Mouse (Mus musculus) urinary bladder, postnatal 4 days (tissue): Measurements from ENCODE around the gene Gria1.

ENCODE experiments used
- DNase-seq, 2 experiments: peaks; one replicate each; pipeline ENCODE4 v3.0.0; 2021 to 2022; ENCODE audit warnings: low spot score in 2 of 2

The Gria1 gene

DNA sequence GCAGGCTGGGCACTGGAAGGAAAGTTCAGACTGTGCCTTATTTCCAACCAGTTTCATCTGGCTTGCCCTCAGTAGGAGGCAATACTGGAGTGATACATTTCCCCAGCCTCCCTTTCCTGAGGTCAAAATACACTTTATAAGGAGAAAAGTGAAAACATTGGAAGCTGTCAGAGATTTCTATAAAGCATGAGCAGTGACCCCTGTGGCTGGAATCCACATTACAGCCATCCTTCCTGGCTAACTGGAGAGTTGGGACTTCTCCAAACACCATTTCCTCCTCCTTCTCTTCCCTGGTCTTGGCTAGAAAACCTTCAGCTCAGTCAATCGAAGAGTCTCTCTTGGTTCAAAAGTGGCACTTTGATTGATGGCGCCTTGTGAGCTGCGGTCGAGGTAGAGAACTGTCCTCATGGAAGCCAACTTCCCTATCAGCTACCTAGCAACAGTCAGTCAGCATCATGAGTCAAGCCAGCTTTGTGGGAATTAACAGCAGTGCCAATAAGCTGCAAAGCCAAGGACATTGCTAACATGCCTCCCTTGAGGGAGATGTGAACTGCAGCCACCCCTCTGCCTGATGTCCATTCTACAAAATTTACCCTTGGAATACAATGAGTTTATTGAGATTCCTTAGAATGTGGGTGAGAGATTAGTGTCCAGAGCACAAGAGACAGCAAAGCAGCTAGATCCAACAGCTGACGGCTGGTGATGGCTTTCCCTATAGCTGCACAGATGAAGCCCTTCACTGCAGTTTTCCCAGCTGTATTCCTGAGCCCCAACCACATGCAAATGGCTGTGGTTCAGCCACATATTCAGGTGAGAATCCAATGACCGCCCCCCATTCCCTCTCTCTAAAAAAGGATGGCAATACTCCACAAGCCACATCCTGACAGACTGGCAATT, 40.7 kb downstream of the Gria1 start:
- DNase-seq, result no peak

DNA sequence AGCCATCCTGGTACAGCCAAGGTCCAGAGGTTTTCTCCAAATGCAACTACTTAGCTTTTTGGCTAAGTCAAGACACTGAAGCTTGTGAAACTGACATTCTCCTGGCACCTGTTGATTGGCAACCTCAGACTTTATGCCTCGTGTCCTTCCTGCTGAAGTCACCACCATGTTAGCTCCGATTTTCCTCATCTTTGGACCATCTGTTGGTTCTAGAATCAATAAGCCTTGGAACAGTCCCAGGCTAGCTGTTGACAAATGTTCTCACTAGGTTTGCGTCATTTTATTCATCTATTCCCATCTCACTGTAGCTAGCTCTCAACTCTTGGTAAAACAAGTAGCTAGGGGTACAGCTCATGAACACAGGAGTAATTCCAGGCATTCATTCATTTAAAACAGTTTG, 51.3 kb downstream of the Gria1 start:
- DNase-seq, result no peak

DNA sequence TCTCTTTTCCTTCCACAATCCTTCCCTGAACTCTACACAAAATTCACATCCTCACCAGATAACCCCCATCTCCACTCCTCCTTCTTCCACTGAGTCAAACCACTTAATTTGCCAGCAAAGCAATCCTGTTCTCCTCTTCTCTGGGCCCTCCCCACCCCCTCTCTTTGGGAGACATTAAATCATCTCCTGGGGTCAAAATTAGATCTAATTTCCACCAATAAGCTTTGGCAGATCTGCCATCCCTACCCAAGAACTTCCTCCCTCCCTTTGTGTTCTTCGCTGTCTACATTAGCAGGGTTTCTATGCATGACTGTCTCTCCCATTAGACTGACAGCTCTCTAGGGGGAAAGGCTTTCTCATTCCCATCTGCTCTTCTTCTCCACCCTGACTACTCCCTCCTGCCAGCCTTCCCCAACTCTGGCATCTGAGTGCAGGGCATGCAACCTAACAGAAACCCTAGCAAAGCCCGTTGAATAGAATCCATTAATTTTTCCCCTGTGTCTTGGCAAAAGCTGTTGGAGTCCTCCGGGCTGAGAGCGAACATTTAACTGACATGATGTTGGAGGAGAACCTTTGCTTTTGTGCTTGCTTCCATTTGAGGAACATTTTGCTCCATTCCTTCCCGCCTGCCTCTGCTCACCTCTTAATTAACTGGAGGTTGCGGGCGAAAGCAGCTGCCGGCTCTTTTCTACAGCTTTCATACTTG, 59.2 kb downstream of the Gria1 start:
- DNase-seq, result no peak

DNA sequence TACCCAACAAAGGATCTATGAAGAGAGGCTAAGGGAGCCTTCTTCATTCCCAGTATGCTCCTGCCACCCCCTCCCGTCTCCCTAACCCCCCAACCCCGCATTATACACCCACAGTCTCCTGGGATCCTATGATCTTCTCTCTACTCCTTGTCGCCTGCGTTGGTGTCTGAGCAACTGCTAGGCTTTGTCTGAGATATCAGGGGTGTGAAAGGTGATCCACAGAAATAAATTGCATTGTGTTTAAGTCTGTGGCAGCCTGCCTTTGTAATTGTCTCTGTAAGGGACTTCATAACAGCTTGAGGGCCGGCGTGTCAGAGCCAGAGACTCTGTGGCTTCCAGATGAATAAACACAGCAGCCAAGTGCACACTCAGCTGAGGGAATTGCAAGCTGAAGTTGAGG, 61.0 kb downstream of the Gria1 start:
- no peak for DNase-seq

DNA sequence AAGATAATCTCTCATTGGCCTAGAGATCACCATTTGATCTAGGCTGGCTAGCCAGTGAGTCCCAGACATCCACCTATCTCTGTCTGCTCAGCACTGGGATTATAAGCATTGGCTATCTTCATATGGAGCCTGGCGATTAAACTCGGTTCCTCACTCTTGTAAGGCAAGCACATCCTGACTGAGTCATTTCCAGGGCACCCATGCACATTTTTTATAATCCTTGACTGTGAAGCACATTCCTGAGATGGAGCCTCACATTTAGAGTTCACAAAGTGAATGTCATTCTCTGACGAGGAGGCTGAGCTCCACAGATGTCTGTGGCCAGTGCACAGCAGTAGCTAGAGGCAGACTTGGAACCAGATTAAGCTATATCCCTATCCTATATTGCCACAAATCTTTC, 68.2 kb downstream of the Gria1 start:
- no peak for DNase-seq

DNA sequence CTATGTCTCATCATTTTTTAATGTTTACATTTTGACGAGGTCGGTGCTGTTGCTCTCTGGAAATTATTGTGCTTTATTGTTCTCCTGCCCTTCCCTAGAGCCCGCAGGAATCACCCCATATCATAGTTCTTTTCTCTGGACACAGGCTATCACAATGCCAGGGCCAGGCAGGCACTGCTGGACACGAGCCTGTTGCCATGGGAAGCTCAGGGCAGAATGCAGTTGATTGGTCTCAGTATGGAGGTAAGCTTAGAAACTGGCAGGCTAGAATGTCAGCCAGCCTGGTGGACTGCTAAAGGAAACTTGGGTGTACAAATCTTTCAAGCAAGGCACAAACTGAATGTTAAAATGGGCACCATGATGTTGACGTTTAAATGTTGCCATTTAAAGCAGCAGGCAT, 78.3 kb downstream of the Gria1 start:
- no peak for DNase-seq

DNA sequence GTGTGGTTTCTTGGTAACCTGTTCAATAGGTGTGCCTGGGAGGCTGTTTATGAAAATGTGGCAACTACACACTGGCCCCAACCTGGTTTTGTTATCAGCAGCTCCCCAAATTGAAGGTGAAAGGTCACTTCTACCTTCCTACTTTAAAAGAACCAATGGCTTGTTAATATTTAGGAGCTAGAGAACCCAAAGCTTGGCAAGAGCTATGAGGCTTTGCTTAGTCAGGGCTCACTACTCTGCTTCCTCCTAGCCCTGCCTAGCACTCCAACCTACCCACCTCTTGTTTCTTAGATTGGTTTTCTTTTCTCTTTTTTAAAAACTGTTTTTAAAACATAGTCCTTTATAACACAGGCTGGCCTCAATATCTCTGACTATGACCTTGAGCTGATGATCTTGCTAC, 79.5 kb downstream of the Gria1 start:
- DNase-seq, result no peak

DNA sequence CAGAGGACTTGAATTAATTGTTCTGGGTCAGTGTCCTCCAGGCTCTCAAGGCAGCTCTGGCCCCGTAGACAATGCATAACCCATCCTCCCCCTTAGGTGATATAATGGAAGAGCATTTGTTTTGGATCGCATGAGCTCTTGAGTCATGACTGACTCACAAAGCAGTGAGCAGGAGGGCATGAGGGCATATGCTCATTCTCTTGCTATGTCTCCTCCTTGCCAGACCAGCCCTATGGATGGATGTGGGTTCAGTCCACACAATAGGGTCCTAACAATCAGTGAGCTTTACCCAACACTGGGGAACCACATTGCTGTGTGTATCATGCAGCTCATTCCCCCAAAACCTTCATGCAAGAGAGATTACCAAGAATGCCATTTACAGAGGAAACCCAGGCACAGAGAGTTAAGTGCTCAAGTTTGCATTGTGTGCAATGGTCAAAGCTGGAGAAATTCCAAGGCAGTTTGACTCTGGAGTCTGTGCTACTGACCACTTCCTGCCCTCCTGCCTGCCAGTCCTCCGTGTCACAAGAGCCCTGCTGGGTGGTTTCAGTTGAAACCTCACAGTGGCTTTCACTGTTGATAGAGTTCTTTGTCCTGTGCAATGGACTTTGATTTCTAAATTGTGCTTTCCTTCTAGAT, 80.2 kb downstream of the Gria1 start:
- DNase-seq, result no peak

DNA sequence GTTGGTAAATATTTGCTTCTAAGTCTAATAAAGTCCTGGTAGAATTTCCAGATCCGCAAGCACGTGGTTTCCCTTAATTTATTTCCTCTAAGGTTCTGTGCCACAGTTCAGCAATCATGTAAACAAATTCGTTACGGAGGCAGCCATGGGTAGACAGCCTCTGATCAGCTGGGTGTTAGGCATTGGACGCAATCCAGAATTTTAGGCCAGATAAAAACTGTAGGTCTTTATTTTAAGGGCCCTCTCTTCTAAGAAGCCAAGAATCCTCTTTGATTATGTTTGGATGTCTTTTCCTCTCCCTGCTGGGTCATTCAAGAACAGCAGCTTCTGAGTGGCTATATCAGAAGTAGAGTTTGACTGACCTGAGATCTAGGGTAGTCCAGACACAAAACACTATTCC, 89.3 kb downstream of the Gria1 start:
- DNase-seq, result no peak

DNA sequence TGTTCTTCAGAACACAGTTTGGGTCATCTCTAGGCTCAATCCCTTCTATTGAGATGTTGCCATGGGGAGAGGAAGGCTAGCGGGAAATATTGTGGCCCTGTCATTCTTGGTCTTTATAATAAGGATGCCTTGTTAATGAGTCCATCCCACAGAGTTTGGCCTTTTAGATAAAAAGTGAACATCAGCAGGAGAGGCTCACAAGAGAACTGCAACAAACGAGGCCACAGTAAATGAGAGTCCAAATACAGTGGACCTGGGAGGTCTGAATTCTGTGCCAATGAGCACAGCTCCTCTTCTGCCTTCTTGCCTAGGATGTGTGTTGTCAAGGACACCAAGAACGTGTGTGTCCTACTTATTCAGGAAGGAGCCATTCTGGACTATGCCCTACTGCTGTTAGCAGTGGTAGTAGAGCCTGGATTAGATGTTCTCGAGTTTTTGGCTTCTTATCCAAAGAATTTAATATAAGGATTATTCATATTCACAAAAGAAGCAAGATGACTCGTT, 92.6 kb downstream of the Gria1 start:
- no peak for DNase-seq

DNA sequence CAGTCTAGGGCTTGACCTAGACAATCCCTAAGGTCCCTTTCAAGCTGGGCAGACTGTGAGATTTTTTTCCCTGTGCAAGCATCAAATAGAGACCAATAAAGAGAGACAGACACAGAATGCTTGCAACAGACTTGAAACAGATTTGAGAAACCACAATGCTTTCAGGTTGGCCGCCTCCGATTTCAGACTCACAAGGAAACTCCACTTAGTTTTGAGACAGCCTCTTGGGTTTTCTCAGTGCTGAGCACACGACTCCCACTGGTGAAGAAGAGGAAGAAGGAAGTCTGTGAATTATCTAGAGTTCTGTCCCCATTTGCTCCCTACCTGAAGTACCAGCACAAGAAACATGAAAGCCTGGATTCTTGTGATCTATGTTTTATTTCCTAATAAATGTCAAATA, 94.5 kb downstream of the Gria1 start:
- DNase-seq, result no peak

DNA sequence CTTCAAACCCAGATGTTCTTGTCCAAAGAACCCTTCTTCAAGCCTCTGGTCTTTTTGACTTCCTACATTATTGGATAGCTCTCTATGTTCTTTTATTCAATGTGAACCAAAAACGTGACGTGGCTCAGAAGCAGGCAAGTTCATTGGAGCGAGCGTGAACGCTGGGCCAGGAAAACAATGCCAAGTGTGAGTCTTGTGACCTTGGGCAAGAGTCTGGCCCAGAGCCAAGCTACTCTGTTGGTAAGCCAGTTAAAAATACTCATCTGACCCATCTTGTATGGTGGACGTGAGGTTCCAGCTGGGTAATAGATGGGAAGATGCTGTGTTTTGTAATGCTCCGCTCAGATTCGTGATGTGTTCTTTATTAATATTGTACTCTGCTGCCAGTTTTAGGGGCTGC, 101.2 kb downstream of the Gria1 start:
- DNase-seq, result no peak

DNA sequence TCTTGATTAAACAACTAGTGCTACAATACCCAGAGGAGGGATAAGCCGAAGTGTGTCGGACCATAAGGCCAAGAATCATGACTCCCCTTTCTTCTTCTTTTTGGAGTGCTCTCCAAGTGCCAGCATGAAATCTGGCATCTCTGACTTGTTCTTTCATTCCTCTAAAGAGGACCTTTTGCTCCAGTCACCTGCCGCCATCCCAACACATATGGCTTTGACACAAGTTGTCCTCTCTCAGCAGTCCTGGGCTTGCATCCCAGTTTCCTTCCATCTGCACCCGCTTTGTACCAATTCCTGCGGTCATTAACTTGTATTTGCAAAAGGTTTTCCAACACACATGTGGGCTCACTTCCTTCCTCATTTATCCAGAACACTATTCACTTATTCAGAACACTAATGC, 103.2 kb downstream of the Gria1 start:
- DNase-seq, result no peak

DNA sequence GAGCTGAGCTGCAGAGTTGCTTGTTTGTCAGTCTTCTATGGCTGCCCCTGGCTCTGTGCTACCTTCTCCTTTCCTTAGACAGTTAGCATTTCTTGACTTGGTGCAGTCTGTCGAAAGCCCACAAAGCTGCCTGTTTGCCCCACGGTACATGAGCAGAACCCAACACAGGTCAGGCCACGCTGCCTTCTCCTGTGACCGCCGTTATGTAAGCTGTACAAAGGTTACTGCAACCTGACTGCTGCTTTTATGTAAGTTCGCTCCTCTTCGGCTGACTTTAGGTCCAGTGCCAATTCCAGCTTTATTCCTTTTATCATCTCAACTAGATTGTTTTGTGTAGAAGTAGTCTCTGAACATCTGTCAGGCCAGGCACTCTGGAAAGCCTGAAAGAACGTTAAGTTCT, 115.9 kb downstream of the Gria1 start:
- no peak for DNase-seq

DNA sequence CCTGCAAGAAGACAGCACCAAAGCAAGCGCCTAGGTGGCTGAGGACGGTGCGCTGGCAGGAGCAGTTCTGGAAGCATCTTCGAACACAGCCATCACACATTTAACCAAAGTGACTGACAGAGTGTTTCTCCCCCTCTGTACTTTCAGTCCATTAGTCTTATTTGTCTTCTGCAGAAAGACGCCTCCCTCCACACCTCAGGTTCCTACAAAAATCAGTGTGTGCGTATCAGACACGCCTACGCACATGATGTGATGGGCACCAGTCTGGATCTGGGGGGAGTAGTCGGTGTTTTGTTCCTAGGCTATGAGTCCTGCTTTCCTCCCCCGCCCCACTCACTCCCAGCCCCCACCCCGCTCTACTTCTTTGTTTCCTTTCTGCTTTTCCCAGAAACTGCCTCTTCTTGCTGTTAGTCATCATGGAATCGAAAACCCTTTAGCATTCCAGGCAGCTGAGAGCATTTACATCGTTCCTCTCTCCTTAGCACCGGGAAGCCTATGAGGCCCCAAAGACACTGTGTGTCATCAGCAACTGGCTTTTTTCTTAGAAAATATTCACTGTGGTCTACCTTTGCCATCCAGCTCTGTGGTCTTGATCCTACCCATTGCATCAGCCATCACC, 129.1 kb downstream of the Gria1 start:
- DNase-seq, result no peak

DNA sequence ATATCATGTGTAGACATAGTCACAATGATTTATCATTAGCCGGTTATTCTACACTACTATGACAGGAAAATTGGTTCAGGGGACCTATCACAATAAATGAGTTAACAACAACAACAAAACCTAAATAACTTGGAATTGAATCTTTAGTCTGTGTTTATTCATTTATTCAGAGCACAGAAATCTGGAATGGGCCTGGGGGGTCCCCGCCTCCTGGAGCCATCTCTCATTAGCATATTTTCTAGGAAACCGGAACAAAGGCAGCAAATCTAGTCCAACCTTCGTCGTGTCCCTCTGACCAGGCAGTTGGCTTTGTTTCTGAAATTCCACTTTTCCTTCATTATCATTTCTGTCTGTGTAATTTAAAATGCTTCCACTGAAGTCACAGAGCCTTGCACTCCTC, 132.5 kb downstream of the Gria1 start:
- DNase-seq, result no peak

DNA sequence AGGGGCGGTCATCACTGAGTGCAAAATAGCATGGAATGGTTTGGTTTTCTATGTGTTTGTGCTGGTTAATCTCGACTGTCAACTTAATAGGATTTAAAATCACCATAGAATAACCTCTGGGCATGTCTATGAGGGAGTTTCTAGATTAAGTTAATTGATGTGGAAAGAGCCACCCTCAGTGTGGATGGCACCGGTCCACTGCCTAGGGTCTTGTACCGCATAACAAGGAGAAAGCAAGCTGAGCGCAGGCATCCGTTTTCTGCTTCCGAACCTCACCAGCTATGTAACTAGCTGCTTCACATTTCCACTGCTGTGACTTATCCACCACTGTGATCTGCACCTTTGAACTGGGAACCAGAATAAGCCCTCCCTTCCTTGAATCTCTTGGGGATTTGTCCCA, 134.0 kb downstream of the Gria1 start:
- no peak for DNase-seq

DNA sequence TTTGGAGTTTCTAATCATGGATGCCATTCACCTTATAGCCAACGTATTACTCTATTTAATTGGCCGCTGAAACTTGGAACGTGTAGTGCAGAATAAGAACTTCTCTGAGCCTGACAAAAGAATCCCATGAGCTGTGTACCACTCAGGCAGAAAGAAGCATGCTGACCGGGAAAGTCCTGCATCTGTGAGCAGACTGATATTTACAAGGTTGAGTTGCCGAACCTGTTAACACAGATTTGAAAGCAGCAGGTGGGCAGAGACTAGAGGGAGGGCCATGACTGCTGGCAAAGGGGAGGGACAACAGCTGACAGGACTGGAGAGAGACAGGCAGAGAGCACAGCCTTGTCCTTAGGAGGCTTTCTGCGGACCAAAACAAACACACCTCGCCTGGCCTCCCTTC, 134.5 kb downstream of the Gria1 start:
- DNase-seq, result no peak

DNA sequence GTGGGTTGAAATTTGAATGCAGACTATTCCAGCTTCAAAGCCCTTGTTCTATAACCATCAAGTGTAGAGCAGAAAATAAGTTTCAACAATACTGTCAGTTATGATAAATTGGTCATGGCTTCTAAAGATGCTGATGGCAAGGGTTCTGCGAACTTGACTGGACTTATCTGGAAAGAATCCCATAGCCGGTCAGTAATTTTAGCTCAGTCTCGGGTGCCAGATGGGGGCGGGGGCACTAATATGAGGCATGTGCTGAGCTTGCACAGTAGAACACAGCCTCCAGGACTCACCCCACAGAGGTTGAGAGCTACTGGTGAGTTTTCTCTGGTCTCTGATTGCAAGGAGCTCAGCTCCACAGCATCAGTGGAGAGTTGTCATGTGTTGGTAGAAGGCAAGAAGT, 140.5 kb downstream of the Gria1 start:
- no peak for DNase-seq

DNA sequence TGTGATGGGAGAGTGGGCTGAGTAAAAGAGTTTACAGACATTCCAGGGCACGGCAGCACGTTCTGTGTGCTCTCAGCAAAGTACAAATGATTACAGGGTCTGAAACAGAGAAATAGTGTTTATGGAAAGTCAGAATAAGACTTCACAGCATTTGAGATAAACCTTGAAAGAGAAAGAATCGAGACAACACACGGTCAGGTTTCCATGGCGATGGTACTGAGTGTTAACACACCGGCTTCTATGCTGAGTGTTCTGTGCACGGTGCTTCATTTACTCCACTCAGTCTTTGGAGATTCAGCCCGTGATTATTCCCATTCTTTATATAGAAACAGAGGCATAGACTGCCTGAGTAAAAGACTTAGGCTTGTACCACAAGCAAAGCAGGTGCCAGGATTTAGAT, 143.8 kb downstream of the Gria1 start:
- DNase-seq, result no peak

DNA sequence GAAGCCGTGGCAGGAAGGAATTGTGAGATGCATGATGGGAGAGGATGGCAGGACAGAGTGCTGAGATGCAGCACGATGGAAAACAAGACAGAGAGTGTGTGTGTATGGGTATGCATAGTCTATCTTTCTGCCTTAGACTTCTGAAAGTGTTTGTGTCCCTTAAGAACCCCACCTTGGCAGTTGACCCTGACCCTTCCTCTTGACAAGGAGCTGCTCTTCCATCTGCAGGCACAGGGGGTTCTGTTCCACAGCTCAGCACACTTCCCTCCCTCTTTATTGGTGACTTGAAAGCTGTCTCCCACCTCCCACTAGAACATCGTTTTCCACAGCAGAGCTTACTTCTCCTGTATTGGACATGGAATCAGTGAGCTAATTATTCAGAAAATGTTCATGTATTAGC, 148.2 kb downstream of the Gria1 start:
- DNase-seq, result no peak

DNA sequence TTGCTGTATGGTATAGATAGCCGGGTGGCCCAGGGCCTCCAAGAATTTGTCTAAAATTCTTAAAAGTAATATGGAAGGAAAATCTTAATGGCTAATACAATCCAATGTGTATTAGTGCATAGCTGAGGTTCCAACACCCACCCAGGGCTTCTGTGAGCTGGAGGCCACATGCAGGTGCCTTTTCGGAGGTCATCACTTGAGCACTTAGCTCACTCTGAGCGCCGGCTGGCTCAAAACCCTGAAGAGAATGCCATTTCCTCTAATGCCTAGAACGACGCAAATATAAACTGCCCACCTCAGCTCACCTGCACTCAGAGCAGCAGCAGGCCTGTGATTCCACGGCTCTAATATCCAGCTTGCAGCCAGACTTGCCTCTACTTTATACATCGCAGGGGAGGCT, 148.9 kb downstream of the Gria1 start:
- DNase-seq, result no peak
